Mouse (Mus musculus) gastrocnemius, postnatal 14 days (tissue): ENCODE measurements at regions not wholly inside any gene's neighbourhood (a gene's known extent, or its start where the extent isn't known, plus 50 kb on each side); places are given as distances from the start of the nearest gene placed in this dataset.
"Not testable (repeated sequence)": the region's sequence is repeated elsewhere in the genome, so short reads cannot be mapped to it uniquely, and the experiment has no call there.

Source experiments
- DNase-seq: peaks from one replicate; pipeline ENCODE4 v3.0.0; 2021; ENCODE audit warnings: mixed read lengths
- intact Hi-C: fragments of 180-260 bp; cut with DNase I; formaldehyde crosslinking; loops from one replicate; pipeline ENCODE4 v1.15.1; 2025; ENCODE audit warnings: low total_unique reads

GRCm38 (mm10) chr7:62179387-62179786 lies 167.0 kb upstream of the Ndn start:
- DNase-seq = no peak
- intact Hi-C loops = no loop called here

GRCm38 (mm10) chr7:62208529-62208928 lies 137.8 kb upstream of the Ndn start:
- intact Hi-C loops = no loop called here
- no peak for DNase-seq

GRCm38 (mm10) chr7:62209117-62209700 lies 137.2 kb upstream of the Ndn start:
- intact Hi-C loops = no loop called here
- no peak for DNase-seq

- intact Hi-C loops = no loop called here
- no peak for DNase-seq
Observed at GRCm38 (mm10) chr7:62225184-62225583, 121.2 kb upstream of the Ndn start.

- intact Hi-C loops = no loop called here
- no peak for DNase-seq
Observed at GRCm38 (mm10) chr7:62227727-62228126, 118.6 kb upstream of the Ndn start.

GRCm38 (mm10) chr7:62230713-62231112 lies 115.7 kb upstream of the Ndn start:
- DNase-seq = no peak

GRCm38 (mm10) chr7:62231120-62231574 lies 115.2 kb upstream of the Ndn start:
- intact Hi-C loops = loop anchor here (10.0 kb wide), 1 partner anchor 154 kb away; no protein-coding TSS in a partner anchor
- DNase-seq = no peak

More at GRCm38 (mm10) chr7:62230713-62231112, 115.7 kb upstream of the Ndn start:
- intact Hi-C loops = loop anchor here (10.0 kb wide), 1 partner anchor 154 kb away; no protein-coding TSS in a partner anchor

- intact Hi-C loops = loop anchor here (10.0 kb wide), 1 partner anchor 153 kb away; no protein-coding TSS in a partner anchor
- no peak for DNase-seq
Observed at GRCm38 (mm10) chr7:62232076-62232475, 114.3 kb upstream of the Ndn start.

- no peak for DNase-seq
- intact Hi-C loops = loop anchor here (10.0 kb wide), 1 partner anchor 151 kb away; no protein-coding TSS in a partner anchor
Observed at GRCm38 (mm10) chr7:62234037-62234436, 112.3 kb upstream of the Ndn start.

- intact Hi-C loops = loop anchor here (10.0 kb wide), 1 partner anchor 149 kb away; no protein-coding TSS in a partner anchor
- DNase-seq = no peak
Observed at GRCm38 (mm10) chr7:62235766-62236165, 110.6 kb upstream of the Ndn start.

GRCm38 (mm10) chr7:62261688-62262114 lies 84.7 kb upstream of the Ndn start:
- intact Hi-C loops = no loop called here
- DNase-seq = no peak

- intact Hi-C loops, DNase-seq: not testable (repeated sequence)
Observed at GRCm38 (mm10) chr7:62262174-62262573, 84.2 kb upstream of the Ndn start.

GRCm38 (mm10) chr7:62269156-62269855 lies 77.1 kb upstream of the Ndn start:
- intact Hi-C loops = no loop called here
- DNase-seq = no peak

GRCm38 (mm10) chr7:62276219-62276618 lies 70.2 kb upstream of the Ndn start:
- no peak for DNase-seq
- intact Hi-C loops = no loop called here

- no peak for DNase-seq
- intact Hi-C loops = no loop called here
Observed at GRCm38 (mm10) chr7:62278492-62278891, 67.9 kb upstream of the Ndn start.

- intact Hi-C loops = no loop called here
- DNase-seq = no peak
Observed at GRCm38 (mm10) chr7:62279022-62279421, 67.3 kb upstream of the Ndn start.
